Mouse (Mus musculus) cerebellum, adult 2 months (tissue): ENCODE measurements around the gene 1700129C05Rik. TPM values are rescaled to one million over a fixed set of nuclear protein-coding genes. Genes with fewer than 3 reads are reported as not detected.

Experiments
- DNase-seq, 2 experiments: peaks; one replicate each; pipeline ENCODE4 v3.0.0; 2021
- H3K27ac ChIP-seq: fragments of 200-500 bp; 2 replicates; pipeline ENCODE4 v1.5.1; 2012; ENCODE audit warnings: low read length, control low read depth, inconsistent platforms; ENCODE audit not compliant: insufficient read depth
- H3K27me3 ChIP-seq: fragments of 200-500 bp; 2 replicates; pipeline ENCODE4 v1.6.1; 2012; ENCODE audit warnings: inconsistent platforms, mild to moderate bottlenecking, low read length, moderate library complexity; ENCODE audit not compliant: control insufficient read depth, insufficient read depth
- H3K4me1 ChIP-seq: fragments of 200-500 bp; 2 replicates; pipeline ENCODE4 v1.6.1; 2011; ENCODE audit warnings: low read length; ENCODE audit not compliant: control insufficient read depth, insufficient read depth
- H3K4me3 ChIP-seq: fragments of 200-500 bp; replicated peaks from 2 replicates; pipeline ENCODE3; 2011; ENCODE audit warnings: mild to moderate bottlenecking, low read depth, low read length, control low read depth; ENCODE audit not compliant: insufficient read depth
- CTCF ChIP-seq: fragments of 200-500 bp; IDR thresholded peaks from 2 replicates; pipeline ENCODE4 v1.5.1; 2011; ENCODE audit warnings: low read depth, mild to moderate bottlenecking, control low read depth, low read length, moderate library complexity, borderline replicate concordance; ENCODE audit not compliant: insufficient read depth
- POLR2A ChIP-seq: fragments of 200-500 bp; IDR thresholded peaks from 2 replicates; pipeline ENCODE4 v1.6.1; 2011; ENCODE audit warnings: low read length, control low read depth, borderline replicate concordance; ENCODE audit not compliant: insufficient read depth
- WGBS: fragments of 180-500 bp; shearing (Covaris S2); methylation state at CpG from one replicate; pipeline ENCODE4 v1.1.7; 2018; 5-methylcytosine and 5-hydroxymethylcytosine counted together
- polyA plus RNA-seq: library from polyadenylated mRNA; depleted of rRNA; stranded (reverse); fragments of >200 nt; gene quantifications from 2 replicates; pipeline ENCODE4 v1.2.3, GENCODE M21; 2012; rRNA removed

The 1700129C05Rik gene
- polyA plus RNA-seq, 1 experiment: not detected

DNA sequence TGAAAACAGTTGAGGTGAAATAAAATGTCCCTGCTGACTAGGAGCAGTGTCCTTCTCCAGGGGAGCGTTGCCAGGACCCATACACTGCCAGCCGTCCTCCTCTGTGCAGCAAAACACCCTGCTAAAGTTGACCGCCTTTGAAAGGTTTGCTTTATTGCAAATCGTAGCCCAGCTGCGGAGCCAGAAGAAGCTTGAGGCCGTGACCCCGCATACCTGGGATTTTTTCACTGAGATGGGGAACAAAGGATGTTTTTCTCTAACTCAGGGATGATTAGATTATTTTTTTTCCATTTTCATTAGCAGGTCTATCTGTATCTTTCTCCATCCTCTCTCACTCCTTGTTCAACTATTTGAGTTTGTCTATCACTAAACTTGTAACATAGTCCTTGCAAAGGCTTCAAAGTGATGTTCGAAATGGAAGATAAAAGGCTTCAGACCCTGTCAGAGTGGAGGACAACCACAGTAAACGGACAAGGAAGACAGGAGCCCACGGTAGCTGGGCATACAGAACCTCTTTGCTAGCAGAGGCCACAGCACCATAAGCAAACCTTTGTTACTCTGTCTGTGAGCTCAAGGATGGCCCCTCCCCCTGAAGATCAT, 38.6 kb downstream of the 1700129C05Rik start:
- WGBS: 34% methylated on average over 10 of the region's 10 CpGs
- no peaks in the 10 kb centered on the region for H3K27me3 ChIP-seq
- no peaks in the 10 kb centered on the region for H3K4me1 ChIP-seq
- no peak for DNase-seq
- no peak for TF ChIP-seq POLR2A
- TF ChIP-seq CTCF: no peak
- H3K4me3 ChIP-seq: no peak overlapping the region
- H3K27ac ChIP-seq: no peak overlapping the region

DNA sequence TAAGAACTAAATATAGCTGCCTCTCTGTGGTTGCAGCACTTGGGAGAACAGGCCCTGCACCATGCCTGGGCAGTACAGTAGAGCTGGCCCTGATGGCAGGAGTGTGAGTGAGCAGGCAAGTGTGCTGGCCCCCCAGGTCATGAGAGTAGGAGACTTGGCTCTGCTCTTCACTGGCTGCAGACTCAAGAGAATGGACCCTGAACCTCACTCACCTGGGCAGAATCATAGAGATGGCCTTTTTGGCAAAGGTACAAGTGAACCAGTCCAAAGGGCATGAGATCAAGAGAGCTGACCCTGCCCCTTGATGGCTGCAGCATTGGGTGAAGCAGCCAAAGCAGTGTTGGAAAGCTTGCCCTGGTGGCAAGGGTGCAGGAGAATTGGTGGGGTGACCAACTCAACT, 49.1 kb downstream of the 1700129C05Rik start:
- no peaks in the 10 kb centered on the region for H3K27me3 ChIP-seq
- no peak overlapping the region for H3K4me3 ChIP-seq
- no peak overlapping the region for H3K27ac ChIP-seq
- TF ChIP-seq POLR2A (no peak), CTCF (no peak)
- H3K4me1 ChIP-seq: no peaks in the 10 kb centered on the region
- no peak for DNase-seq

DNA sequence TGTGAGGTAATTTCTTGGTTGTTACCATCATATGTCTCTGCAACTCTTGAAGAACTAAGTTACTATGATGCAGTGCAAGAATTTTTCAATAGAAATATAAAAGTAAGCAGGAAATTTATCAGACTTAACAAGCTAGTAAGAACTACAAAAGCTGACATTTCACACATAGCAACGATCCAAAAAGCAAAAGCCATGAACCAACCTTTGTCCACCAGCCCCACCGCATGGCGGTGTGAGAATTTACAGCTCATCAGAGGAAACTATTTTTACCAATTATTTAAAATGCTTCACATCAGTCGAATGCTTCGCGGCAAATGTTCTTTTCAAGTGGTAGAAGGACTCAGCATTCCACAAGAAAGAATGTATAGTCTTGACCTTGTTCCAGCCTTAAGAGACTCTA, 58.3 kb downstream of the 1700129C05Rik start:
- Histone ChIP-seq H3K27me3 (no peaks in the 10 kb centered on the region), H3K27ac (no peak overlapping the region), H3K4me3 (no peak overlapping the region), H3K4me1 (peaks cover 4% of the 10 kb centered on the region; the same call in 1 of the 2 replicates)
- TF ChIP-seq CTCF (peak; percentile 87), POLR2A (no peak)
- 17% methylated on average over 6 of the region's 6 CpGs for WGBS
- peak; percentile 54 to 58 for DNase-seq

Other genes starting within 250 kb of the 1700129C05Rik start
- gene Gm5142, start 35.9 kb upstream of the 1700129C05Rik start, polyA plus RNA-seq: not detected in 2 replicates
- gene Rcbtb1, start 58.3 kb upstream of the 1700129C05Rik start, polyA plus RNA-seq: 51.1 and 54.4 TPM in 2 replicates
- not detected in 2 replicates for gene Gm6904, start 117.3 kb upstream of the 1700129C05Rik start, polyA plus RNA-seq
- not detected in 2 replicates for gene Phf11a, start 154.6 kb upstream of the 1700129C05Rik start, polyA plus RNA-seq
- gene Phf11b, start 198.5 kb upstream of the 1700129C05Rik start, polyA plus RNA-seq: 0.21 TPM in 1 of 2 replicates, not detected in the other
- 0.49 and 0.95 TPM in 2 replicates for gene Phf11d, start 222.6 kb upstream of the 1700129C05Rik start, polyA plus RNA-seq